ENCODE assay signal across 10 mouse cellular contexts in genomic region chr9:112119106-112119433, GRCm38 (mm10).
DNase-seq lines count a peak whose midpoint lies in the region; ATAC-seq and TF ChIP-seq lines count a peak whose summit lies in the region.
"Had no signal": no experiment of that assay in that cellular context is flagged by ENCODE, and none has a peak within 500 bp of the region (broad histone marks: within the 10 kb centered on the region; RNA-seq: fewer than 3 reads in every experiment).

No protein-coding gene starts in this region.

- H3K4me1 ChIP-seq in intestine, embryonic 14.5 days (replicated peaks; ENCODE audit: control insufficient read depth, insufficient read depth, low read length) = no peaks in the 10 kb centered on the region
- no peaks in the 10 kb centered on the region for H3K4me1 ChIP-seq in intestine, postnatal 0 days (replicated peaks; ENCODE audit: control insufficient read depth, insufficient read depth, low read length)
- H3K4me1 ChIP-seq in embryonic facial prominence, embryonic 12.5 days = peaks cover 7% of the 10 kb centered on the region; the same call in 1 of the 2 replicates
- H3K4me1 ChIP-seq in hindbrain, embryonic 10.5 days (replicated peaks) = peaks cover 27% of the 10 kb centered on the region
- peaks cover 17% of the 10 kb centered on the region; the same call in 1 of the 2 replicates for H3K4me1 ChIP-seq in midbrain, embryonic 11.5 days (ENCODE audit: control insufficient read depth, insufficient read depth, low read length)

- H3K4me3 ChIP-seq in intestine, embryonic 14.5 days (ENCODE audit: low read depth, low read length) = no peak overlapping the region
- no peak overlapping the region for H3K4me3 ChIP-seq in intestine, postnatal 0 days (ENCODE audit: low read depth, low read length)
- H3K4me3 ChIP-seq in embryonic facial prominence, embryonic 12.5 days = peak overlapping the region; percentile 31; the same call in 1 of the 2 replicates
- H3K4me3 ChIP-seq in hindbrain, embryonic 10.5 days = peak overlapping the region; percentile 47
- no peak overlapping the region for H3K4me3 ChIP-seq in midbrain, embryonic 11.5 days (ENCODE audit: low read depth, low read length)

- H3K27ac ChIP-seq in intestine, embryonic 14.5 days (ENCODE audit: low read depth) = no peak overlapping the region
- no peak overlapping the region for H3K27ac ChIP-seq in intestine, postnatal 0 days (ENCODE audit: low read depth, low read length)
- no peak overlapping the region for H3K27ac ChIP-seq in embryonic facial prominence, embryonic 12.5 days
- H3K27ac ChIP-seq in hindbrain, embryonic 10.5 days = no peak overlapping the region
- no peak overlapping the region for H3K27ac ChIP-seq in midbrain, embryonic 11.5 days (ENCODE audit: low read depth, low read length)

- TF ChIP-seq CTCF in intestine, postnatal 0 days (IDR thresholded peaks at IDR 0.05; ENCODE audit: low read depth) = no peak

- ATAC-seq in intestine, embryonic 14.5 days (replicated peaks; ENCODE audit: low FRiP score, low TSS enrichment, low read depth) = no peak
- no peak for ATAC-seq in intestine, postnatal 0 days
- no peak for ATAC-seq in embryonic facial prominence, embryonic 12.5 days (ENCODE audit: insufficient number of reproducible peaks, insufficient read depth, low FRiP score, low TSS enrichment)
- ATAC-seq in midbrain, embryonic 11.5 days (ENCODE audit: low FRiP score) = 0 out of 2 replicates have a peak, but pooled peaks have one; percentile 26

- H3K4me2 ChIP-seq in intestine, embryonic 14.5 days (ENCODE audit: low read length) = peak overlapping the region; percentile 51
- no peak overlapping the region; the same call in 1 of the 2 replicates for H3K4me2 ChIP-seq in intestine, postnatal 0 days (replicated peaks; ENCODE audit: low read depth)
- peak overlapping the region; percentile 67 for H3K4me2 ChIP-seq in embryonic facial prominence, embryonic 12.5 days (replicated peaks)
- H3K4me2 ChIP-seq in midbrain, embryonic 11.5 days = peak overlapping the region; percentile 52

- H3K27me3 ChIP-seq in intestine, embryonic 14.5 days (replicated peaks; ENCODE audit: control insufficient read depth, insufficient read depth, low read length) = peaks cover 22% of the 10 kb centered on the region; the same call in 1 of the 2 replicates
- H3K27me3 ChIP-seq in intestine, postnatal 0 days (replicated peaks; ENCODE audit: control insufficient read depth, insufficient read depth, low read length) = peaks cover 16% of the 10 kb centered on the region
- H3K27me3 ChIP-seq in embryonic facial prominence, embryonic 12.5 days = peaks cover 7% of the 10 kb centered on the region; the same call in 1 of the 2 replicates
- peaks cover 34% of the 10 kb centered on the region for H3K27me3 ChIP-seq in hindbrain, embryonic 10.5 days (ENCODE audit: insufficient read depth, poor library complexity, severe bottlenecking)
- H3K27me3 ChIP-seq in midbrain, embryonic 11.5 days (ENCODE audit: control insufficient read depth, insufficient read depth, low read length) = no peaks in the 10 kb centered on the region
- H3K27me3 ChIP-seq: CH12.LX had no signal

- no peak overlapping the region for H3K9ac ChIP-seq in intestine, embryonic 14.5 days (ENCODE audit: low read length)
- H3K9ac ChIP-seq in intestine, postnatal 0 days (ENCODE audit: low read depth, low read length) = no peak overlapping the region
- no peak overlapping the region; the same call in 1 of the 2 replicates for H3K9ac ChIP-seq in embryonic facial prominence, embryonic 12.5 days
- H3K9ac ChIP-seq in midbrain, embryonic 11.5 days (ENCODE audit: low read length) = peak overlapping the region; percentile 56; the same call in 1 of the 2 replicates

- DNase-seq in intestine, embryonic 14.5 days (ENCODE audit: low spot score) = no peak
- no peak for DNase-seq in hindbrain, embryonic 10.5 days (ENCODE audit: low spot score)
- DNase-seq in midbrain, embryonic 11.5 days (ENCODE audit: low spot score, missing footprints) = no peak
- no peak for DNase-seq in gastrocnemius, postnatal 36 days
- no peak for DNase-seq in cerebellum, postnatal 10 days
- DNase-seq in thymus, adult 18-20 months = no peak
- DNase-seq: kidney, adult 9 months had no signal

- no peaks in the 10 kb centered on the region for H3K36me3 ChIP-seq in intestine, embryonic 14.5 days (ENCODE audit: control insufficient read depth, insufficient read depth, low read length)
- no peaks in the 10 kb centered on the region for H3K36me3 ChIP-seq in intestine, postnatal 0 days (ENCODE audit: control insufficient read depth, insufficient read depth)
- H3K36me3 ChIP-seq in embryonic facial prominence, embryonic 12.5 days = no peaks in the 10 kb centered on the region
- no peaks in the 10 kb centered on the region for H3K36me3 ChIP-seq in hindbrain, embryonic 10.5 days
- no peaks in the 10 kb centered on the region for H3K36me3 ChIP-seq in midbrain, embryonic 11.5 days (ENCODE audit: control insufficient read depth, insufficient read depth, low read length)

- H3K9me3 ChIP-seq in intestine, embryonic 14.5 days (ENCODE audit: control insufficient read depth, low read length) = no peaks in the 10 kb centered on the region
- H3K9me3 ChIP-seq in intestine, postnatal 0 days (ENCODE audit: control insufficient read depth) = no peaks in the 10 kb centered on the region
- no peaks in the 10 kb centered on the region for H3K9me3 ChIP-seq in embryonic facial prominence, embryonic 12.5 days
- H3K9me3 ChIP-seq in hindbrain, embryonic 10.5 days = no peaks in the 10 kb centered on the region
- H3K9me3 ChIP-seq in midbrain, embryonic 11.5 days (ENCODE audit: control insufficient read depth, low read length) = no peaks in the 10 kb centered on the region

- WGBS in intestine, embryonic 14.5 days = 19% methylated on average over 7 of the region's 7 CpGs
- 14% methylated on average over 7 of the region's 7 CpGs for WGBS in intestine, postnatal 0 days
- 11% methylated on average over 7 of the region's 7 CpGs for WGBS in embryonic facial prominence, embryonic 12.5 days
- 18% methylated on average over 7 of the region's 7 CpGs for WGBS in hindbrain, embryonic 10.5 days
- WGBS in midbrain, embryonic 11.5 days = 16% methylated on average over 7 of the region's 7 CpGs

- intact Hi-C loops in gastrocnemius, postnatal 36 days (cut with DNase I) = no loop called here

Comparison
In these comparisons a context has a peak if more than half of its experiments do, and no peak if none do; other contexts are left out.
1. H3K4me3 ChIP-seq: peak in embryonic facial prominence, embryonic 12.5 days (single experiment) and hindbrain, embryonic 10.5 days (single experiment); none in intestine, embryonic 14.5 days (single experiment), intestine, postnatal 0 days (single experiment) and midbrain, embryonic 11.5 days (single experiment).